Comparison of ENCODE assay signal across 12 mouse cellular contexts in genomic region chr16:48126797-48127196, GRCm38 (mm10).
A peak's percentile ranks its signal among the peaks of the same experiment; 100 is the strongest.
DNase-seq lines count a peak whose midpoint lies in the region; ATAC-seq lines count a peak whose summit lies in the region.
"Had no signal": no experiment of that assay in that cellular context is flagged by ENCODE, and none has a peak within 500 bp of the region (broad histone marks: within the 10 kb centered on the region; RNA-seq: fewer than 3 reads in every experiment).

No protein-coding gene starts in this region.

- no peak for DNase-seq in forebrain, embryonic 10.5 days (ENCODE audit: extremely low spot score, low spot score)
- no peak for DNase-seq in midbrain, embryonic 14.5 days
- DNase-seq in adrenal gland, adult 8-10 months, result peak; percentile 36
- DNase-seq in lung, postnatal 14 days, result peak; percentile 6
- DNase-seq in urinary bladder, adult 2 months (ENCODE audit: low spot score), result no peak
- no peak for DNase-seq in kidney, postnatal 14 days
- DNase-seq: heart, postnatal 36 days; kidney, adult 18-20 months; liver had no signal

- no peak overlapping the region for H3K9ac ChIP-seq in forebrain, embryonic 12.5 days
- H3K9ac ChIP-seq in midbrain, embryonic 12.5 days (replicated peaks), result no peak overlapping the region
- H3K9ac ChIP-seq in midbrain, embryonic 14.5 days (replicated peaks; ENCODE audit: low read length), result no peak overlapping the region
- H3K9ac ChIP-seq: neural tube, embryonic 15.5 days had no signal

- H3K4me3 ChIP-seq in forebrain, embryonic 12.5 days (replicated peaks), result no peak overlapping the region
- no peak overlapping the region for H3K4me3 ChIP-seq in forebrain, embryonic 10.5 days
- H3K4me3 ChIP-seq in midbrain, embryonic 12.5 days, result no peak overlapping the region
- H3K4me3 ChIP-seq in midbrain, embryonic 14.5 days (replicated peaks; ENCODE audit: low read depth, low read length), result no peak overlapping the region
- H3K4me3 ChIP-seq: neural tube, embryonic 15.5 days had no signal

- no peak overlapping the region for H3K4me2 ChIP-seq in forebrain, embryonic 12.5 days
- no peak overlapping the region for H3K4me2 ChIP-seq in midbrain, embryonic 12.5 days (replicated peaks)
- no peak overlapping the region for H3K4me2 ChIP-seq in midbrain, embryonic 14.5 days (ENCODE audit: low read length)
- H3K4me2 ChIP-seq: neural tube, embryonic 15.5 days had no signal

- no peaks in the 10 kb centered on the region for H3K27me3 ChIP-seq in forebrain, embryonic 12.5 days
- H3K27me3 ChIP-seq in forebrain, embryonic 10.5 days (ENCODE audit: poor library complexity, severe bottlenecking), result no peaks in the 10 kb centered on the region
- H3K27me3 ChIP-seq in midbrain, embryonic 12.5 days, result no peaks in the 10 kb centered on the region
- no peaks in the 10 kb centered on the region for H3K27me3 ChIP-seq in midbrain, embryonic 14.5 days (ENCODE audit: control insufficient read depth, insufficient read depth, low read length)
- H3K27me3 ChIP-seq: neural tube, embryonic 15.5 days had no signal

- no peak overlapping the region for H3K27ac ChIP-seq in forebrain, embryonic 12.5 days
- H3K27ac ChIP-seq in forebrain, embryonic 10.5 days, result no peak overlapping the region
- H3K27ac ChIP-seq in midbrain, embryonic 12.5 days (replicated peaks), result no peak overlapping the region
- H3K27ac ChIP-seq in midbrain, embryonic 14.5 days (replicated peaks; ENCODE audit: low read depth, low read length), result no peak overlapping the region
- H3K27ac ChIP-seq: neural tube, embryonic 15.5 days had no signal

- H3K4me1 ChIP-seq in forebrain, embryonic 12.5 days, result no peaks in the 10 kb centered on the region
- H3K4me1 ChIP-seq in forebrain, embryonic 10.5 days, result no peaks in the 10 kb centered on the region
- no peaks in the 10 kb centered on the region for H3K4me1 ChIP-seq in midbrain, embryonic 12.5 days
- H3K4me1 ChIP-seq in midbrain, embryonic 14.5 days (ENCODE audit: control insufficient read depth, insufficient read depth, low read length), result no peaks in the 10 kb centered on the region
- H3K4me1 ChIP-seq: neural tube, embryonic 15.5 days had no signal

- H3K9me3 ChIP-seq in forebrain, embryonic 12.5 days, result no peaks in the 10 kb centered on the region
- H3K9me3 ChIP-seq in forebrain, embryonic 10.5 days, result no peaks in the 10 kb centered on the region
- H3K9me3 ChIP-seq in midbrain, embryonic 12.5 days, result no peaks in the 10 kb centered on the region
- H3K9me3 ChIP-seq in midbrain, embryonic 14.5 days (ENCODE audit: control insufficient read depth, low read length), result no peaks in the 10 kb centered on the region
- H3K9me3 ChIP-seq: neural tube, embryonic 15.5 days had no signal

- H3K36me3 ChIP-seq in forebrain, embryonic 12.5 days (replicated peaks), result no peaks in the 10 kb centered on the region
- no peaks in the 10 kb centered on the region for H3K36me3 ChIP-seq in forebrain, embryonic 10.5 days (replicated peaks)
- no peaks in the 10 kb centered on the region for H3K36me3 ChIP-seq in midbrain, embryonic 12.5 days
- H3K36me3 ChIP-seq in midbrain, embryonic 14.5 days (ENCODE audit: control insufficient read depth, insufficient read depth, low read length), result no peaks in the 10 kb centered on the region
- H3K36me3 ChIP-seq: neural tube, embryonic 15.5 days had no signal

- WGBS in forebrain, embryonic 12.5 days, result 63% methylated on average over 6 of the region's 6 CpGs
- WGBS in forebrain, embryonic 10.5 days, result 80% methylated on average over 6 of the region's 6 CpGs
- 85% methylated on average over 6 of the region's 6 CpGs for WGBS in midbrain, embryonic 12.5 days
- 80% methylated on average over 6 of the region's 6 CpGs for WGBS in midbrain, embryonic 14.5 days

- ATAC-seq in forebrain, embryonic 12.5 days (ENCODE audit: low FRiP score), result peak; percentile 46; the same call in 1 of the 2 replicates
- ATAC-seq in midbrain, embryonic 12.5 days (ENCODE audit: low FRiP score, low read depth), result 0 out of 2 replicates have a peak, but pooled peaks have one; percentile 41
- no peak for ATAC-seq in midbrain, embryonic 14.5 days (ENCODE audit: low FRiP score, low TSS enrichment)

Comparison
In these comparisons a context has a peak if more than half of its experiments do, and no peak if none do; other contexts are left out.
1. DNase-seq: peak in adrenal gland, adult 8-10 months (single experiment) and lung, postnatal 14 days (single experiment); none in forebrain, embryonic 10.5 days (single experiment), midbrain, embryonic 14.5 days (single experiment), urinary bladder, adult 2 months (single experiment) and kidney, postnatal 14 days (single experiment).